Mouse (Mus musculus) lung, adult 2 months (tissue): Measurements from ENCODE around the gene Aasdhppt.

Experiments
- CTCF ChIP-seq: fragments of 200-500 bp; IDR thresholded peaks from 2 replicates; pipeline ENCODE4 v1.5.1; 2011; ENCODE audit warnings: mild to moderate bottlenecking, low read length, control low read depth; ENCODE audit not compliant: insufficient read depth
- POLR2A ChIP-seq: fragments of 200-500 bp; IDR thresholded peaks from 2 replicates; pipeline ENCODE4 v1.6.1; 2011; ENCODE audit warnings: low read depth, mild to moderate bottlenecking, control low read depth, low read length, borderline replicate concordance; ENCODE audit errors: extremely low read depth

DNA sequence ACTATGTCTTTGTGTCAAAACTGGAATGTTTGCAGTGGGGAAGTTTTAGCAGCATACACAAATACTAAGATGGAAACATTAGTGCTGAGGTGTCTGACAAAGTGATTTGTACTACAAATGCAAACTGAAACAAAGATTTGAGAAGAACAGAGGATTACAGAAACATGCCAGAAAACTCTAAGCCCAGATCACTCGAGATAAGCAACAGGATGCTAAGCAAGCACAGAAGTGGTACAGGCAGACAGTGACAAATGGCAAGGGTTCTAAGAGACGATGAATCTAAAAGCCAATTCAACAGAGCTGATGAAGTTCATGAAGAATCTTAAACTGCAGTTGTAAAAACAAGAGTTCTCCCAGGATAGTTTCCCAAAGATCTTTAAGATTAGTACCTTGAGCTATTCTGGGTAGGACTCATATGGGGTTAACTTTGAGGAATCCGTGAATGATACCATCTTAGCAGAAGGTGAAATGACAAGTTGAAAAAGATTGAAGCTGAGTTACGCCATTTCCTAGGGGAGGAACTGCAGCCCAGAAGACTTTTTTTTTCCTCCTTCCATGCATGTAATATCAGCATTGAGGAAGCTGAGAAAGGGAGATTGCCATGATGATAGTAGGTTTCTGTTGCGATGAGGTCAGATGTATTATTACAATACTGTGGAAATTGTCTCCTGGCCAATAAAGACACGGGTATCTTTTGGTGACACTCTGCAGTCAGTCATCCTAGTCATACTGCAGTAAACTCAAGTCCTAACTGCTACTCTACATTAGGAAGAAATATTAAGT, 9.9 kb upstream of the Aasdhppt start:
- TF ChIP-seq POLR2A (no peak), CTCF (no peak)
